Mouse (Mus musculus): ENCODE data around the gene Mgat4a.

DNA sequence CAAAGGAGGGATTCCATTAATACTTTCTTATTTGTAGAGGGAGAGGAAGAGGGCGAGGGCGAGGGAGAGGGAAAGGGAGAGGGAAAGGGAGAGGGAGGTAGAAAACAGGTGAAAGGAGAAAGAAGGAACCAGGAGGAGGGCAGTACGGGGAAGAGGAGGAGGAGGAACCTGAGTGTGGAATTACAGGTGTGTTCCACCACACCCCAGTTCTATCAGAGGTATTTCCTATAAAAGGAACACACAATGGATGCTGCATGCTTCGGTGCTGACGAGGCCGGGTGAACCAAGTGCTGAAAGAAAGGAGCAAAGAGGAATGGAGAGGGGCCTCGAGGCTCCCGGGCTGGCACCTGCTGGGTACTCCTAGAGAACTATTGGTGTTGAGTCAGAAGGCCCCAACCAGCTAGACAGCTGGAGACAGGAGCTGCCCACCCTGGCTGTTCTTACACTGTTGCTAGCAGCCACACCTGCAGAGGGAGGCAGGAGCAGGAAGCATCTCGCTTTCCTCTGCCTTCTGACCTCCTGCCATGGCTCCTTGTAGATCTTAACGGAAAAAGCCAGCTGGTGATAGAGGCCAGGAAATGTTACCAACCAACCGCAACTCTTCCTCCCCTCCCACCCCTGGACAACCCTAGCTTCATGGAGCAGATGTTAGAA, 5.7 kb upstream of the Mgat4a start:
- TF ChIP-seq GATA1 (IDR thresholded peaks at IDR 0.05; ENCODE audit: low read length) (no peak), TAL1 (IDR thresholded peaks at IDR 0.05; ENCODE audit: low read length) (no peak)

All from erythroblast, embryonic 14.5 days (primary cell).